Mouse (Mus musculus) testis, adult 2 months (tissue): ENCODE measurements around the gene Selenow.

Experiments
- CTCF ChIP-seq: fragments of 200-500 bp; IDR thresholded peaks from 2 replicates; pipeline ENCODE4 v1.5.1; 2012; ENCODE audit warnings: low read depth, mild to moderate bottlenecking, inconsistent platforms, low read length, moderate library complexity; ENCODE audit not compliant: control insufficient read depth, insufficient read depth, insufficient replicate concordance
- POLR2A ChIP-seq: fragments of 200-500 bp; IDR thresholded peaks from 2 replicates; pipeline ENCODE4 v1.6.1; 2012; ENCODE audit warnings: low read depth, mild to moderate bottlenecking, inconsistent platforms, low read length, moderate library complexity; ENCODE audit not compliant: control insufficient read depth

GRCm38 (mm10) chr7:15950008-15950407, 27.8 kb upstream of the Selenow start:
- no peak for TF ChIP-seq POLR2A
- TF ChIP-seq CTCF: no peak
